Mouse (Mus musculus) WW6 (cell line): ENCODE measurements around the gene Tnni3k.

Experiments used
- DNase-seq: peaks from one replicate; pipeline ENCODE4 v3.0.0-alpha.2; 2013; ENCODE audit warnings: low read depth, low spot score

Tnni3k gene

GRCm38 (mm10) chr3:154949551-154949950, 105.7 kb downstream of the Tnni3k start:
- DNase-seq = no peak

GRCm38 (mm10) chr3:154945688-154946161, 109.5 kb downstream of the Tnni3k start:
- DNase-seq = no peak

- no peak for DNase-seq
These were observed 127.5 kb downstream of the Tnni3k start for GRCm38 (mm10) chr3:154927757-154928156.

DNA sequence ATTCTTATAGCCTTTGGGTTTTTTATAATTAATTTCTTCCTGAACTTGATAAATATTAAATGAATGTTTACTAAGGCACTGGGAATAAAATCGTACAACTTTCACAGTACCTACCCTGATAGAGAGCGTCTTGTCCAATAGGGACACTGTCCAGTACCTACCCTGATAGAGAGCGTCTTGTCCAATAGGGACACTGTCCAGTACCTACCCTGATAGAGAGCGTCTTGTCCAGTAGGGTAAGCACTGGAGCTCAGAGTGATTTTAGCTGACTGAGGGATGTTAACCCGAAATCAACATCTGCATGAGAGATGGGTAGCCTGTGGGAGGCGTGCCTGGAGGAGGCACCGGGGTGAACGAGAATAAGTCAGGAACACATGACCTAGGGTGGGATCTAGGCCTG, 130.3 kb downstream of the Tnni3k start:
- DNase-seq = no peak

- no peak for DNase-seq
These were observed 139.6 kb downstream of the Tnni3k start for GRCm38 (mm10) chr3:154915566-154915965.

GRCm38 (mm10) chr3:154913641-154914040, 141.6 kb downstream of the Tnni3k start:
- no peak for DNase-seq

DNA sequence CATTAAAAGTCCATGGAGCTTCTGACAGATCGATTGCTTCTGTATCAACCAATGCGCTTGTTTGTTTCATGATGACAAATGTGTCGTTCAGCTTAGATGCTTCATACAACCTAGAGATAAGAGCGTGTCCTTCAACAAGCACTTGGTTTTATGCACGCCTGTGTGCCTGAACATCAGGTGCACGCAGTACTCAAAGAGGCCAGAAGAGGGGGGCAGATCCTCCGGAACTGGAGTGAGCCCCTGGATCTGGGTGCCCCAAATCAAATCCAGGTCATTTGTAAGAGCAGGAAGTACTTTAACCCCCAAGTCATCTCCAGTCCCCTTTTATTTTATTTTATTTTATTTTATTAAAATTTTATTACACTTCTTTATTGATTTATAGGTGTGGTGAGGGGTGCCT, 158.5 kb downstream of the Tnni3k start:
- DNase-seq = no peak

DNA sequence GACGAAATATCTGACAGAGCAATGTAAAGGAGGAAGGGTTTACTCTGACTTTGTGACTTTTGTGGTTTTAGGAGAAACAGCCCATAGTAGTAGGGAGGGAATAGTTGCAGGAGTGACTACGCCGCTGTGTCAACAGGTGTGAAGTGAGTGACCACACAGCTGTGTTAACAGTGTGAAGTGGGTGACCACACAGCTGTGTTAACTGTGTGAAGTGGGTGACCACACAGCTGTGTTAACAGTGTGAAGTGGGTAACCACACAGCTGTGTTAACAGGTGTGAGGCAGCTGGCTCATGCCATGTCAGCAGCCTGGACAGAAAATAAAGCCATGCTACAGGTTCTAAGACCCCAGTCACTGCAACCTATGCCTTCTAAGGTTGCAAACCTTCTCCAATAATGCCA, 162.0 kb downstream of the Tnni3k start:
- no peak for DNase-seq

GRCm38 (mm10) chr3:154885452-154885851, 169.8 kb downstream of the Tnni3k start:
- no peak for DNase-seq

DNA sequence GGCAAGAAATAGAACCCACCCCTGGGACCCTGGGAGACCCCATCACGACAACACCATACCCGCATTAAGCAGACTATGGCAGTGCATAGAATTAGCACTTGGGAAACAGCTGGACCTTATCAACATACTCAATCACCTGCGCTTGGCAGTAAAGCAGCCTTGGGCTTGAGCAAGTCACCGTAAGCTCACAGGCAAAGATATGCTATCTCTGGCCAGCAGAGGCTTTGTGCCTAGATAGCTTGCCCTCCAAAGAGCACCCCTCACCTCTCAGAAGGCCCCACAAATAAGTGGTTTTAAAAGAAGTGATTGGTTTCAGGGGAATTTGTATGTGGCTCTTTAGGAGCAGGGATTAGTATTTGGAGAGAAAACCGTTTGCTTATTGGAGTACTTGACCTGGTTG, 170.2 kb downstream of the Tnni3k start:
- no peak for DNase-seq

DNA sequence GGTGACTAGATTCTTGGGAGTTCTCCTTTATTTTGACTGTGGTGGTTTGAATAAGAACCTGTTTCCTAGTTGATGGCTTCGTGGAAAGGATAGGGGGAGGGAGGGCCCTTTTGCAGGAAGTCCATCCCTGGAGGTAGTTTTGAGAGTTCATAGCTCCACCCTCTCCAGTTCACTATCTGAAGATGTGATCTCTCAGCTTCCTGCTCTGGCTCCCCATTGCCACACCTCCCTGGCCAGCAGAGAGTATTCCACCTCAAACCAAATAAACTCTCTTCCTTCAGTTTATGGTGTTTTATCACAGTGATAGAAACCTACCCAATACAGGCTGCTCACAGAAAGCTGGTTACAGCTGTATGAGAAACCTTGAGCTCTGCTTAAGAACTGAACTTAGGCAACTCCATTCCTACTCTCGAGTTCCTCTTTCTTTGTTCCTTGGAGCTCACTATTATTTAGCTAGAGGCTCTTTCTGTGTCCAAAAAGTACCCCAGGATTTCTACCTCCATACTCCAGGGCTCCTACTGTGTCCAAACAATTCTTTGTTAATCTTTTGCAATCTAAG, 173.7 kb downstream of the Tnni3k start:
- DNase-seq = no peak

DNA sequence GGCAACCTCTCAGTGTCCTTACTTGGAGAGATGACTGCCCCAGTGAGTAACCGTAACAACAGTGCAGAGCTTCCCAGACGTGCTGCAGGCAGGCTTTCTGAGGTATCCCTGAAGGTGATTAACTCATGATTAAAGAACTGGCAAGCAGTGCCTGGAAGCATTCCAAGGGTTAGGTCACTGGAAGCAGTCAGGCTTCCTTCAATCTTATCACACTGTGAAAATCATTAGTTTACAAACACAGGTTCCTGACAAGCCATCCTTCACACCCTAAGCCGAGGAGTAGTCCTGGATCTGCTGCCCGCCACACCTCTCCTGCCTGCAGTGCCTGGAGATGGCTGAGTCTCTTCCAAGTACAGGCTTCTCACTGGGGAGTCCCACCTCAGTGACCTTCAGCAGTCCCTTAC, 174.7 kb downstream of the Tnni3k start:
- no peak for DNase-seq

DNA sequence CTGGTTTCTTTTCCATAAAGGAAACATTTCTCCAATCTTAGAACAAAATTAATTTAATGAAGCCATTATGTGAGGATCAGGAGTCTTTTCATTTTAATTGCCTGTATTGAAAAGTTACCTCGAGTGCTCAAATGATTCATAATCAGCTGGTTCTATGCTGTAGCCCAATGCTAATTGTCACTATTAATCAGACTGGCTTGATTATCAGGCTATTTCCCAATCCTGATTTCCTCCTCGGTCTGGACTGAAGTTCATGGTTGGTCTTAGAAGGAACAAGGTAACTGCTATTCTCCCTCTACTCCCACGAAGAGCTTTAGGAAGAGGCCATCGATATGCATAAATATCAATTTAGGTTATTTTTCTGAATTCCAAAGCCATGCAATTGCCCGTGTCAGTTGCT, 175.1 kb downstream of the Tnni3k start:
- DNase-seq = no peak

- DNase-seq = no peak
These were observed 175.7 kb downstream of the Tnni3k start for GRCm38 (mm10) chr3:154879515-154879914.

DNA sequence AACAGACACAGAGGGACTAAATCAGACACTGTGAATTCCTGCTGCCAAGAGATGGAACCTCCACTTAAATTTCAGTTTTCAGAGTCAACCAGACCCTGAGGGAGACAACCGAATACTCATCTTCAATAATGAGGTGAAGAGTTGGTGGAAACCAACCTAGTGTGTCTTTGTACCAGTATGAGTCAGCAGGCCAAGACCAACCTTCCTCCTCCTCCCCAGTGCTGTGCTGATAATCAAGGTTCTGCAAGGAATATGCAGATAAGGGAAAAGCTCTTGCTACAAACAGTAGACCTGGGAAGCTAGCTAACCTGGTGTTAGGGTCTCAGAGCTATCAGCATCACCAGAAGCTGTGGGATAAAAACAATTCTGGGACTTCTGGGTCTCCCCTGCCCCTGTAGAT, 176.1 kb downstream of the Tnni3k start:
- DNase-seq = no peak

DNA sequence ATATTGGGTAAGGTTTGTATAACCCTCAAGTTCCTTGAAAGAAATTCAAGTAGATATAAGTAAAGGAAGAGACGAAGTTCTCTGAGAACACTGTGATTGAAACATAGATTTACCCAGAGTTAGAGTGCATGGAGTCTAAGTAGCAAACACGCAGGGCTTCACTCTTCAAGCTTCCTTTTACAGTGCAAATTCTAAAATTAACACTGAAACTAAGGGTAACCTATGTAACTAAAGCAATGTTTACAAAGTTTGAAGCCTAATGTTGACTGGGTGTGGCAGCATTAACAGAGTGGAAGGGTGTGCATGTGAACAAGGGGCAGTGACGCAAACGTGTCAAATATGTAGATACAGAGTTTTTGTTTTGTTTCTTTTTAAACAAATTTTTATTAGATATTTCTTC, 186.4 kb downstream of the Tnni3k start:
- DNase-seq = no peak

DNA sequence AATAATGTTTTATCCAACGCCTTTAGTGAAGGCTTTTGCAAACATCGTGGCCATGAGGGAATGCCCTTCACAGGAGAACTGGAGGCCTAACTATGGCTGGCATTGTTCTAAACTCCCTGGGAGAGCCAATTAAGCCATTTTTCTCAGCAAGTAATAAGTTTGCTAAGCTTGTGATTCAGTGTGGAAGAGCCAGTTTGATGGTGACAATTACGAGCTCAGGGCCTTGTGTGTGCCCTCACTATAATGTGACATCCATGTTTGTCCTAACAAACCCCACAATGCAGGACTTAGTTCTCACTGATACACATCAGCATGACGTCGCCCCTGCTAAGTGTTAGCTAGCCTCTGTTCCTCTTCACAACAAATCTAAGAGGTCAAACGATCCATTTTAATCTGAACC, 193.3 kb downstream of the Tnni3k start:
- DNase-seq = no peak

DNA sequence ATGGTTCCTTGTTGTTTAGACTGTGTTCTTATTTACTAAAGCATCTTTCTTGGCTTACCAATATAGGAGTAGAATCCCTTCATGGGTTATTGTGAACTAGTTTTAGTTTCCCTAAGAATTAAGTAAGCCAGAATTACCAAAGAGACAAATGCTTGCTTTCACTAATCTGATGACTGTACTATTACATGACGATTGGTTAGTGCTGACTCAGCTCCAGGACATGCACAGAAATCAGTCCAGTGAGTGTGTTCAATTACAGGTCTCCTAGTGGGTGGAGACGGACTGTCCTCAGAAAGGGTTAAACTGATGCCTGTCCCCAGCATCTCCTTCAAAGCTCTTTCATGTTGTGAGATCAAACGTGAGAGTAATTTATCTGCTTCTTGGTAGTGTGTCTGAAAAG, 195.5 kb downstream of the Tnni3k start:
- no peak for DNase-seq

DNA sequence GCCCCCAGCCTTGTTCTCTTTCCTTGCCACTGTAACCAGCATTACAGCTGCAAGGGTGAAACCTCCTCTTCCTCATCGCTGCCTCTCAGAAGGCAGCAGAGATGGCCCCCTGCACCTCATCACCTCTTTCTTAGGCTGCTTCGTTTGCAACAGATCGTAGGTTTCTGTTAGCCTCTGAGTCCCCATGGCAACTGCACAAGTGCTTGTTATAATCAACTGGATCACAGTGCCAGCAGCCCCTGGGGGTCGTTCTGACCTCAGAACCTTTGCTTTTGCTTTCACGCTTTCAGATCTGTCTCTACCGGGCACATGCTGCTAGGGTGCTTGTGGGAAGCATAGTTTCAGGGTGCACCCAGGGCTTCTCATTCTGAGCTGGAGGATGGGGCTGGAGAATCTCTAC, 201.9 kb downstream of the Tnni3k start:
- DNase-seq = no peak

- DNase-seq = no peak
These were observed 202.9 kb downstream of the Tnni3k start for GRCm38 (mm10) chr3:154852281-154852680.

DNA sequence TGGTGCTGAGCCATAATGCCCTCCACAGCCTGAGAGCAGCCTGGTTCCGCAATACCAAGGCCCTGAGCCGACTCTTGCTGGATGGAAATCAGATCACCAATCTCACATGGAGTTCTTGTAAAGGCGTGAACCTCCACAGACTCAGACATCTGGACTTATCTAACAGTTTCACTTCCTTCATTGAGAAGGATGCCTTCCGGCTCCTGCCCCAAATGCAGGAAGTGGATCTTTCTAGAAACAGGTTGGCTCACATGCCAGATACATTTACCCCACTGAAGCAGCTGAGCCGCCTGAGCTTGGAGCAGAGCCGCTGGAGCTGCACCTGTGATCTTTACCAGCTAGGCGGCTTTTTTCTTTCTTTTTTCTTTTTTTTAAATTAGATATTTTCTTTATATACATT, 213.0 kb downstream of the Tnni3k start:
- no peak for DNase-seq

GRCm38 (mm10) chr3:154841076-154841475, 214.1 kb downstream of the Tnni3k start:
- DNase-seq = no peak

GRCm38 (mm10) chr3:154837861-154838260, 217.3 kb downstream of the Tnni3k start:
- DNase-seq = no peak

DNA sequence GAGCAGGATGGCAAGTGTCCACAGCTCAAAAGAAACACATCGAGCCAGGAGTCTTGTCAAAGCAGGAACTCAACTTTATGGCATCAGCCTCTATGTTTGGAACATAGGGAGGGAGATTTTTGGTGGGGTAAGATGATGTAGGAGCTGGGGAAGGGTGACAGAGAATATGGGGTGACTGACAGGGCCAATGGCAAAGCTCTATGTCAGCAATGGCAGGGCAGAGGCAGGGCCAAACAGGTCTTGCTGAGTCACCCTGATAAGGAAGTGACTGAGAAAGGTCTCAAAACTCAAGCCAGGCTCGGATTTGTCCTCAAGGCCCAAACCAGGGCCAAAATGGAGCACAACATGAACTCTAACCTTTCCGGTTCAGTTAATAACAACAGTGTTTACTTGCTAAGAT, 219.1 kb downstream of the Tnni3k start:
- no peak for DNase-seq
